Comparison of ENCODE assay signal across 8 mouse cellular contexts in genomic region chr17:79052088-79052812, GRCm38 (mm10). TPM values are rescaled to one million over a fixed set of nuclear protein-coding genes. Genes with fewer than 3 reads are reported as not detected.
DNase-seq lines count a peak whose midpoint lies in the region.

No protein-coding gene starts in this region.

- H3K27me3 ChIP-seq in megakaryocyte, embryonic 14.5 days (replicated peaks) = peaks cover 32% of the 10 kb centered on the region

- intact Hi-C loops in left cerebral cortex, postnatal 10 days (cut with DNase I) = no loop called here

- no peaks in the 10 kb centered on the region for H3K9me3 ChIP-seq in megakaryocyte, embryonic 14.5 days

- H3K4me3 ChIP-seq in megakaryocyte, embryonic 14.5 days (replicated peaks) = peak overlapping the region; percentile 91

- H3K4me1 ChIP-seq in megakaryocyte, embryonic 14.5 days = peaks cover 9% of the 10 kb centered on the region

- H3K36me3 ChIP-seq in megakaryocyte, embryonic 14.5 days (replicated peaks; ENCODE audit: low read length) = no peaks in the 10 kb centered on the region

- DNase-seq in ZHBTc4 (ENCODE audit: low read depth, low spot score) = peak; percentile 92
- DNase-seq in cerebellum, postnatal 4 days (ENCODE audit: low spot score in 2 of 2) = peak; percentile 49 to 56
- peak; percentile 68 for DNase-seq in gastrocnemius, postnatal 10 days
- peak; percentile 20 for DNase-seq in induced T-regulatory cell, adult 2 months (ENCODE audit: low read depth)
- DNase-seq in left cerebral cortex, postnatal 10 days (ENCODE audit: extremely low spot score in 1 of 2, low spot score in 2 of 2) = peak; percentile 59 to 80
- peak; percentile 62 to 63 for DNase-seq in right cerebral cortex, adult 2 months (ENCODE audit: low spot score in 2 of 2)
- DNase-seq in urinary bladder, postnatal 4 days (ENCODE audit: low spot score in 2 of 2) = peak; percentile 60 to 71

RNA-seq across cellular contexts. Expression of gene Qpct, which starts 0.5 kb away (rescaled TPM):
- 10 to 100 TPM; 12.3 to 15.9 TPM for total RNA-seq in gastrocnemius, postnatal 10 days (2021)
- 10 to 100 TPM; 13.6 to 16.0 TPM for total RNA-seq in left cerebral cortex, postnatal 10 days (2021)
- not detected in 2 replicates for polyA plus RNA-seq in megakaryocyte, embryonic 14.5 days (2012; ENCODE audit: insufficient read depth, low replicate concordance)

RNA-seq across cellular contexts. Expression of gene Prkd3, which starts 31.6 kb away (rescaled TPM):
- total RNA-seq in gastrocnemius, postnatal 10 days (2021) = 10 to 100 TPM; 18.2 to 27.2 TPM
- 10 to 100 TPM; 11.0 to 11.4 TPM for total RNA-seq in left cerebral cortex, postnatal 10 days (2021)
- polyA plus RNA-seq in megakaryocyte, embryonic 14.5 days (2012; ENCODE audit: insufficient read depth, low replicate concordance) = 0.23 TPM in 1 of 2 replicates, not detected in the other

Comparison
In these comparisons a context has a peak if more than half of its experiments do, and no peak if none do; other contexts are left out.
1. Peak in every context shown above with its lines: DNase-seq and H3K4me3 ChIP-seq.
2. DNase-seq: peak in every context shown above with its lines; median percentile 92 in ZHBTc4; 70 in left cerebral cortex, postnatal 10 days; 68 in gastrocnemius, postnatal 10 days; 66 in urinary bladder, postnatal 4 days; 62 in right cerebral cortex, adult 2 months; 52 in cerebellum, postnatal 4 days; 20 in induced T-regulatory cell, adult 2 months.